Mouse (Mus musculus) forebrain, embryonic 10.5 days (tissue): ENCODE results near the gene Nfya. TPM values are rescaled to one million over a fixed set of nuclear protein-coding genes. Genes with fewer than 3 reads are reported as not detected.
"Not testable (repeated sequence)": the region's sequence is repeated elsewhere in the genome, so short reads cannot be mapped to it uniquely, and the experiment has no call there.

Experiments used
- DNase-seq: peaks from one replicate; pipeline ENCODE4 v3.0.0-alpha.2; 2017; ENCODE audit warnings: low spot score; ENCODE audit errors: extremely low spot score
- H3K27ac ChIP-seq: fragments of 300-500 bp; sonication (generic); 2 replicates; pipeline ENCODE4 v1.5.1; 2016; ENCODE audit warnings: mild to moderate bottlenecking
- H3K27me3 ChIP-seq: fragments of 300-500 bp; sonication (generic); 2 replicates; pipeline ENCODE4 v1.6.1; 2016; ENCODE audit warnings: mild to moderate bottlenecking; ENCODE audit not compliant: poor library complexity, severe bottlenecking
- H3K36me3 ChIP-seq: fragments of 300-500 bp; sonication (generic); replicated peaks from 2 replicates; pipeline ENCODE4 v1.6.1; 2016; ENCODE audit warnings: mild to moderate bottlenecking, moderate library complexity
- H3K4me1 ChIP-seq: fragments of 300-500 bp; sonication (generic); 2 replicates; pipeline ENCODE4 v1.6.1; 2016
- H3K4me3 ChIP-seq: fragments of 300-500 bp; sonication (generic); 2 replicates; pipeline ENCODE4 v1.5.1; 2016; ENCODE audit warnings: mild to moderate bottlenecking, moderate library complexity
- H3K9me3 ChIP-seq: fragments of 300-500 bp; sonication (generic); 2 replicates; pipeline ENCODE4 v1.6.1; 2016; ENCODE audit warnings: mild to moderate bottlenecking, moderate library complexity
- WGBS: fragments of 180-500 bp; shearing (Covaris S2); methylation state at CpG from one replicate; pipeline ENCODE4 v1.1.7; 2016; 5-methylcytosine and 5-hydroxymethylcytosine counted together
- polyA plus RNA-seq: library from polyadenylated mRNA; unstranded; fragments of >200 nt; fragmentation: Nextera tagmentation; extraction: Ambion mirVana; gene quantifications from 2 replicates; pipeline ENCODE4 v1.2.1, GENCODE M21; 2016

Gene Nfya
- polyA plus RNA-seq, 1 experiment from 2014 or later, result 19.0 TPM

DNA sequence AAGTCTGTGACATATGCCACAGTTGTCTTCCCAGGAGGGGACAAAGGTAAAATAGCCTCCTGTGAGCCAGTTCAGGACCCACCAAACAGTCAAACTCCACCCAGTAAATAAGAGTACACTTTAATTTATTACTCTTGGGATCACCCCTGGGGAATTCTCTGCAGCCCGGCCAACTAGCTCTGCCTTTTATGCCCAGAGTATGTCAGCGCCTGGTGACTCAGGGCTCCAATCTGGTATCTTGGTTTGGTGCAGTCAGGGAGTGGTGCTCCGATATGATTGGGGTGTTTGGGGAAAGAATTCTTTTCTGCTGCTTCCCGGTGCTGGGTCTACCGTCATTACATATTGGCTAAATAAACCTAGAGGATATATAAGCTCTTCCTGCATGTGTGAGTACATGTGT lies 42.9 kb downstream of the Nfya start:
- H3K27ac ChIP-seq, result no peak overlapping the region
- WGBS, result 93% methylated on average over 5 of the region's 5 CpGs

GRCm38 (mm10) chr17:48365511-48366155 lies 44.1 kb downstream of the Nfya start:
- Histone ChIP-seq H3K27ac (no peak overlapping the region), H3K4me3 (no peak overlapping the region), H3K27me3 (no peaks in the 10 kb centered on the region), H3K9me3 (no peaks in the 10 kb centered on the region), H3K36me3 (no peaks in the 10 kb centered on the region), H3K4me1 (peaks cover 7% of the 10 kb centered on the region)
- DNase-seq, result no peak
- 80% methylated on average over 9 of the region's 9 CpGs for WGBS

More for the DNA sequence above, 42.9 kb downstream of the Nfya start:
- no peaks in the 10 kb centered on the region for H3K36me3 ChIP-seq
- H3K27me3 ChIP-seq, result no peaks in the 10 kb centered on the region
- no peak overlapping the region for H3K4me3 ChIP-seq
- no peaks in the 10 kb centered on the region for H3K9me3 ChIP-seq
- no peak for DNase-seq
- peaks cover 7% of the 10 kb centered on the region for H3K4me1 ChIP-seq

- WGBS, result 83% methylated on average over 6 of the region's 6 CpGs
- Histone ChIP-seq H3K27ac (no peak overlapping the region), H3K9me3 (no peaks in the 10 kb centered on the region)
Measured at GRCm38 (mm10) chr17:48363421-48363965, 46.2 kb downstream of the Nfya start.

DNA sequence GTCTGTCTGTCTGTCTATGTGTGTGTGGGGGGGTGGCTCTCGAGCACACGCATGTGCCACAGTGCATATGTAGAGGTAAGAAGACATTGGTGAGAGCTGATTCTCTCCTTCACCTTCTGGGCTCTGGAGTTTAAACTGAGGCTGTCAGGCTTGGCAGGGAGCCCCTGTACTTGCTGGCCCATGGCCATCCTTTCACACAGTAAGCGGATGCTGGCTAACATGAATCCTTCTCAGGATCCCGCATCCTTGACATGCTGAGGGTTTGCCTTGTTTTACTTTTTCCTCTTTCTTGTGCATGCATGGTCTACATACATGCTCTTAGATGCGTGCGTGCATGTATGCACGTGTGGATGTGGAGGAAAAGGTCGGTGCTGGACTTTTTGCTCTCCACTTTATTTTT lies 46.7 kb downstream of the Nfya start:
- no peak overlapping the region for H3K4me3 ChIP-seq
- DNase-seq, result no peak
- no peaks in the 10 kb centered on the region for H3K9me3 ChIP-seq
- no peaks in the 10 kb centered on the region for H3K36me3 ChIP-seq
- WGBS, result 94% methylated on average over 8 of the region's 8 CpGs
- H3K27me3 ChIP-seq, result no peaks in the 10 kb centered on the region
- H3K27ac ChIP-seq, result no peak overlapping the region
- H3K4me1 ChIP-seq, result peaks cover 7% of the 10 kb centered on the region

More at GRCm38 (mm10) chr17:48363421-48363965, 46.2 kb downstream of the Nfya start:
- H3K36me3 ChIP-seq, result no peaks in the 10 kb centered on the region
- H3K27me3 ChIP-seq, result no peaks in the 10 kb centered on the region
- no peak overlapping the region for H3K4me3 ChIP-seq
- H3K4me1 ChIP-seq, result peaks cover 7% of the 10 kb centered on the region
- DNase-seq, result no peak

DNA sequence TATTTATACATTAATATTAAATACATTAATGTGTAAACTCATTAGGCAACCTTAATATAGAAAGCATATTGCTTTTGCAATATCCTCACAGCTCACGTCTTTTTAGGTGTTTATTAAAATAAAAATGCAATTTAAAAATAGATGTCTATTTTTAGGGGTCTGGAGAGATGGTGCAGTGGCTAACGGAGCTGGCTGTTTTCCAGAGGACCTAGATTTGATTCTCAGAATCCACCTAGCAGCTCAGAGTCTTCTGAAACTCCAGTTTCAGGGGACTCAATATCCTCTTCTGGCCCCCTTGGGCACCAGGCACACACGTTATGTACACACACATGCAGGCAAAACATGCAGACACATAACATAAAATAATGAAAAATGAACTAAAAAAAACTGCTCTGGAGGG lies 47.4 kb downstream of the Nfya start:
- Histone ChIP-seq H3K27ac (no peak overlapping the region), H3K4me3 (no peak overlapping the region), H3K36me3 (no peaks in the 10 kb centered on the region), H3K9me3 (no peaks in the 10 kb centered on the region), H3K4me1 (peaks cover 7% of the 10 kb centered on the region), H3K27me3 (no peaks in the 10 kb centered on the region)
- no peak for DNase-seq
- 91% methylated on average over 3 of the region's 3 CpGs for WGBS

GRCm38 (mm10) chr17:48360462-48360861 lies 49.2 kb downstream of the Nfya start:
- no peak for DNase-seq
- no peaks in the 10 kb centered on the region for H3K27me3 ChIP-seq
- no peaks in the 10 kb centered on the region for H3K9me3 ChIP-seq
- H3K4me3 ChIP-seq, result no peak overlapping the region
- H3K27ac ChIP-seq, result no peak overlapping the region
- H3K4me1 ChIP-seq, result peaks cover 1% of the 10 kb centered on the region
- 78% methylated on average over 4 of the region's 4 CpGs for WGBS
- no peaks in the 10 kb centered on the region for H3K36me3 ChIP-seq

GRCm38 (mm10) chr17:48359616-48360015 lies 50.1 kb downstream of the Nfya start, which contains the start of gene Treml1:
Gene Treml1, plus strand, starts transcription at chr17:48359916.
- Histone ChIP-seq H3K4me3 (no peak within 1 kb of the TSS), H3K4me1 (no peaks in the 10 kb centered on the region), H3K36me3 (no peaks in the 10 kb centered on the region), H3K9me3 (no peaks in the 10 kb centered on the region), H3K27ac (no peak within 1 kb of the TSS), H3K27me3 (no peaks in the 10 kb centered on the region)
- 87% methylated on average over 7 of the region's 7 CpGs for WGBS
- DNase-seq, result no peak

GRCm38 (mm10) chr17:48357892-48358291 lies 51.8 kb downstream of the Nfya start:
- WGBS, result 66% methylated on average over 2 of the region's 2 CpGs
- DNase-seq, result no peak
- Histone ChIP-seq H3K4me1 (no peaks in the 10 kb centered on the region), H3K27me3 (no peaks in the 10 kb centered on the region), H3K4me3 (no peak overlapping the region), H3K27ac (no peak overlapping the region), H3K9me3 (no peaks in the 10 kb centered on the region), H3K36me3 (no peaks in the 10 kb centered on the region)

- 84% methylated on average over 3 of the region's 3 CpGs for WGBS
Measured at GRCm38 (mm10) chr17:48355822-48356221, 53.9 kb downstream of the Nfya start.

DNA sequence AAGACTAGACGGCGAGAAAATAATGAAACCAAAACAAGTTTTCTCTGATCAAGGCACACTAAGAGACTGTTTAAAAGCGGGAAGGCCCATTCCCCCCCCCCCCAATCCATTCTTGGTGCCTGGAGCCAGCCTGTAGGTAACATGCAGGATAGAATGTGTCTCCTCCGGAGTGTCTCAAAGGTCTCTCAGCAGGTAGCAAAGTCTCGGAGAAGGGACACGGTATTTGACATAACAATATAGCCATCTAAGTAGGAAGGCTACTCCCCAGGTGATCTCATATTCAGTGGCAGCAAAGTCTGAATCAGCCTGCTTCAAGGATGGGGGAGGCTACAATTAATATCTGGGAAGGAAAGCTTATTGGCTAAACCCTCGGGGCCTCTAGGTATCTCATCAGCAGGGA lies 56.7 kb downstream of the Nfya start:
- DNase-seq, H3K9me3 ChIP-seq, H3K4me3 ChIP-seq, H3K27me3 ChIP-seq, H3K4me1 ChIP-seq, H3K27ac ChIP-seq, H3K36me3 ChIP-seq: not testable (repeated sequence)
- WGBS, result 81% methylated on average over 7 of the region's 7 CpGs

More at GRCm38 (mm10) chr17:48355822-48356221, 53.9 kb downstream of the Nfya start:
- no peak overlapping the region for H3K27ac ChIP-seq
- no peak overlapping the region for H3K4me3 ChIP-seq
- no peaks in the 10 kb centered on the region for H3K9me3 ChIP-seq
- no peaks in the 10 kb centered on the region for H3K4me1 ChIP-seq
- DNase-seq, result no peak
- no peaks in the 10 kb centered on the region for H3K36me3 ChIP-seq
- H3K27me3 ChIP-seq, result no peaks in the 10 kb centered on the region

DNA sequence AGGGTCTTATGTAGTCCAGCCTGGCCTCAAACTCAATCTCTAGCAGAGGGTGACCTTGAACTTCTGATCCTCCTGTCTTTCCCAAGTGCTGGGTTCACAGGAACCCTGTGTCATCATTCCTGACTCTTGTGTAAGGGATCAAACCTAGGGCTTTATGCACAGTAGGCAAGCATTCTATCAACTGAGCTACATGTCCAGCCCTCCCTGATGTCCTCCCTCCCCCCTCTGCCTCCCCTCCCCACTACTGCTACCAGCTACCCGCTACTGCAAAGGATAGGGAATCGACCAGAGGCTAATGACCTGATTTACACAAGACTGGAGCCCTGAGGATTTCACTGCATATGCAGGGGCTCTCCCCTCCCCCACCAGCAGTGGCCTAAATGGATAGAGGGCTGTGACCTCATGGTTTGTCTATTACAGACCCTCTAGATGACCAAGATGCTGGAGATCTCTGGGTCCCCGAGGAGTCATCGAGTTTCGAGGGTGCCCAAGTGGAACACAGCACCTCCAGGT lies 59.0 kb downstream of the Nfya start:
- no peak for DNase-seq
- WGBS, result 82% methylated on average over 5 of the region's 5 CpGs
- Histone ChIP-seq H3K4me1 (no peaks in the 10 kb centered on the region), H3K9me3 (no peaks in the 10 kb centered on the region), H3K4me3 (no peak overlapping the region), H3K27me3 (no peaks in the 10 kb centered on the region), H3K27ac (no peak overlapping the region), H3K36me3 (no peaks in the 10 kb centered on the region)

GRCm38 (mm10) chr17:48347287-48347686 lies 62.4 kb downstream of the Nfya start:
- WGBS, result 77% methylated on average over 2 of the region's 2 CpGs
- Histone ChIP-seq H3K9me3 (no peaks in the 10 kb centered on the region), H3K27me3 (no peaks in the 10 kb centered on the region), H3K4me1 (no peaks in the 10 kb centered on the region), H3K4me3 (no peak overlapping the region), H3K27ac (no peak overlapping the region), H3K36me3 (no peaks in the 10 kb centered on the region)
- DNase-seq, result no peak

DNA sequence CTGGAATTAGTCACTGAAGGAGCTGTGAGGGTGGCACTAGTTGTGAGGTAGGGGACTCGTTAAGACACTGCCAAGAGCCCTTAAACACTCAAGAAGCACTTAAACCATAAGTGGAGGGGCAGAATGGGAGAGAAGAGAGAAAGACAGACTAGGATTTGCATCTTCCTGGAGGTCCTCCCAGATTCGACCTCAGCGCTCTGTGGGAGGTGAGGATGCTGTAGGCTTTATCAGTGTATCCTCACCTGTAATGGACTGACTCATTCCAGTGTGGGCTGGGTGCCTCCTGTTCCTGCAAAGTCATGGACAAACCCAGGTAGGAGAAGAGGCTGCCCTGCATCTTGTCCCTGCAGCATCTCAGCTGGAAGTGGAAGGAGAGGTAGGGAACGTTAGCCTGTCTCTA lies 62.9 kb downstream of the Nfya start:
- no peak for DNase-seq
- H3K4me1 ChIP-seq, result no peaks in the 10 kb centered on the region
- H3K27me3 ChIP-seq, result no peaks in the 10 kb centered on the region
- no peaks in the 10 kb centered on the region for H3K9me3 ChIP-seq
- no peak overlapping the region for H3K27ac ChIP-seq
- whole genome bisulfite sequencing, result 74% methylated on average over 4 of the region's 4 CpGs
- no peaks in the 10 kb centered on the region for H3K36me3 ChIP-seq
- H3K4me3 ChIP-seq, result no peak overlapping the region
